Mouse (Mus musculus) testis, adult 2 months (tissue): ENCODE measurements around the gene Bcor.

ENCODE experiments used
- CTCF ChIP-seq: fragments of 200-500 bp; IDR thresholded peaks from 2 replicates; pipeline ENCODE4 v1.5.1; 2012; ENCODE audit warnings: low read depth, mild to moderate bottlenecking, inconsistent platforms, low read length, moderate library complexity; ENCODE audit not compliant: control insufficient read depth, insufficient read depth, insufficient replicate concordance
- POLR2A ChIP-seq: fragments of 200-500 bp; IDR thresholded peaks from 2 replicates; pipeline ENCODE4 v1.6.1; 2012; ENCODE audit warnings: low read depth, mild to moderate bottlenecking, inconsistent platforms, low read length, moderate library complexity; ENCODE audit not compliant: control insufficient read depth

DNA sequence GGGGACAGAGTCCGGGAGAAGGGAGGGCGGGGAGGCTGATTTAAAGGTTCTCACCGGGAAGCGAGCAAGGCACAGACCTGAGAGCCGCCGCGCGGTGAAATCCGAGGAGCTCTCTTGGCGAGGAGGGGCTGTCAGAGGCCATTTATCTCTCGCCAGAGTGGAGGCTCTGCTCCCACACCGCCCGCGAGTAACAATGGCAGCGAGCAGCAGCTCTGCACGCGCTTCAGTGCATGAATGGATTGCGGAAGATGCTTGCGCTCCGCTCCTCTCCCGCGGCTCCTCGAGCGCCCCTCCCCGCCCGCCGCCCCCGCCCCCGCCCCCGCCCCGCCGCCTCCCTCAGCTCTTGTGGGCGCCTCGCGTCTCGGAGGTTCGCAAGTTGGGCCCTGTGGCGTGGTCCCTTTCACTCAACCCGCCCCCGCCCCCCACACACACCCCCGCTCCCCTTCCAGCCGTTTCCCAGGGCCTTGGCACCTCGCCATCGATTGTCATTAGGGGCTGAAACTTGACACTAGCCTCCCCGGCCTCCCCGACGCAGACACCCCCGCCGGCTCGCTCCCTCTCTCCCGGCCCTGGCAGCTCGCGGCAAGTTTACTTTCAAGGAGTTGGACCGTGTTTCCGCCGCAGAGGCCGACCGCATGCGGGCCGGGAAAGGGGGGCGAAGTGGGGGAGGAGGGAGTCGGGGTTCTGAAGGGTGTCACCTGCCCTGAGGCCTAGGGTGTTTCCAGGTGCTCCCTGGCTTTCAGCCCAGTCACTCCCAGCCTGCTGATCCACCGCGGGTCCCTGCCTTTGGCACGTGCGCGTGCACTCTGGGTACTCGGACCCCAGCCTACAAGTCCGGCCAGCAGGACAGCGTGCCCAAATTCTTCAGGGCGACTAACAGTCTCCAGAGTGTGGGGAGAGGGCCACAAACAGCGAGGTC, 31.7 kb downstream of the Bcor start:
- TF ChIP-seq POLR2A: no peak
- TF ChIP-seq CTCF: no peak
